Mouse (Mus musculus): ENCODE results near the gene Smarcd1.

Smarcd1 gene

DNA sequence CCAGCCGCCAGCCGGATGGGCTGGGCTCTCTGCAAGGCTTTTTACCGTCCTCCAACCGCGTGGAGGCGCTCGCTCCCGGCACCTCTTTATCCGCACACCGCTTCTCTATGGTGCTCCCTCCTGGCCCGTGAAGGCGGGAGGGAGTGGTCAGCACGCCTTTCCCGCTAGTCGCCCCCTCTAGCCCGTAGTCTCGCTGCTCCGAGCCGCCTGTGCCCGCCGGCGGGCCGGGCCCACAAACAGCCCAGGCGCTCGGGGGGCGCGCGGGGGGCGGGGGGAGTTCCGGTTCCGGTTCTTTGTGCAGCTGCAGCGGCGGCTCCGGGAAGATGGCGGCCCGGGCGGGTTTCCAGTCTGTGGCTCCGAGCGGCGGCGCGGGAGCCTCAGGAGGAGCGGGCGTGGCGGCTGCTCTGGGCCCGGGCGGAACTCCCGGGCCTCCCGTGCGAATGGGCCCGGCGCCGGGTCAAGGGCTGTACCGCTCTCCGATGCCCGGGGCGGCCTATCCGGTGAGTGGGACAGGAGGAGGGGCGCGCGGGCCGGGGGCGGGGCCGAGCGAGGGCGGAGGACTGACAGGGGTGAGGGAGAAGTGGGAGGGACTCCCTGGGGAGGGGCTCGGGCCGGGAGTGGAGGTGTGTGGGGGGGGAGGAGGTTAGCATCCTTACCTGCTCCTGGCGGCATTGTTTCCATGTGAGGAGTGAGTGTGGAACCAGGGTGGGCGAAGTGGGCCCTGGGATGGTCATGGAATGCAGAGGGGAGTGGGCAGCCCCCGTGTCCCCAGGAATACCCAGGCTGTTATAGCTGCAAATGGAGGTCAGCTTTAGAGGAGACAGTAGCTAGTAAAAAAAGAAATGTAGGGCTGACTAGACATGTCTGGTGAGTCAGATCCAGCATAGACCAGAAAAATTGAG is at the start of gene Smarcd1:
Gene Smarcd1, plus strand, starts transcription at position 131 of the 902 bp plus-strand sequence.
- DNase-seq (ENCODE audit: low spot score in 2 of 2) = peak; percentile 87 to 93

DNA sequence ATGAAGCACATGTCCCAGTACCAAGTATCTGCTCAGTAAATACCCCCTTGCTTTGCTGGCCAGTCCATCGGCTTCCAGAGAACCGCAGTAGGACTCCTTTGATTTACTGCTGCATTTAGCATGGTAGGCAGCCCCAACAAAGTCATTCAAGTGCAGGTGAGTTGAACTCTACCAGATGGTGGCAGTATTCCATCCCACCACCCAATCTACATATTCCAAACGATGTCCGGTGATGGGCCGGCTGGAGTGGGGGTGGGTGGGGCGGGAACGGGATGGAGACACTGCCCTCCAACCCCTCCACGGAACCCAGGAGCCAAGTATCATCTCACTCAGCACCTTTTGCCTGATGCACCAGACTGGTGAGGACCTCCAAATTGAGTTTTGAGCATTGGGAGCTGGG is 48.6 kb upstream of the Smarcd1 start:
- DNase-seq (ENCODE audit: low spot score in 2 of 2) = no peak

GRCm38 (mm10) chr15:99653876-99654275 is 48.1 kb upstream of the Smarcd1 start:
- no peak for DNase-seq (ENCODE audit: low spot score in 2 of 2)

- no peak for DNase-seq (ENCODE audit: low spot score in 2 of 2)
Measured at GRCm38 (mm10) chr15:99655956-99656355, 46.0 kb upstream of the Smarcd1 start.

DNA sequence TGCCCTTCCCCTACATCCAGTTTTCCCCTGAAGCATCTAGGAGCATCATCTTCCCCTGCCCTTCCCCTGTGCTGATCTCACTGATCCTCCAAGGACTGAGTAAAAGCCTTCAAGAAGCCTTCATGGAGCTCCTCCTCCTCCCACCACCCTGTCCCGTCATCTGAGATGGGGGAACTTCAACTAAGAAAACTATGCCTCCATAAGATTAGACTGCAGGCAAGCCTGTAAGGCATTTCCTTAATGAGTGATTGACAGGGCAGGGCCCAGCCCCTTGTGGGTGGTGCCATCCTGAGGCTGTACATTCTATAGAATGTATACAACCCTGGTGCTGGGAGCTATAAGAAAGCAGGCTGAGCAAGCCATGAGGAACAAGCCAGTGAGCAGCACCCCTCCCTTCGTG is 43.5 kb upstream of the Smarcd1 start:
- DNase-seq (ENCODE audit: low spot score in 2 of 2) = no peak

DNA sequence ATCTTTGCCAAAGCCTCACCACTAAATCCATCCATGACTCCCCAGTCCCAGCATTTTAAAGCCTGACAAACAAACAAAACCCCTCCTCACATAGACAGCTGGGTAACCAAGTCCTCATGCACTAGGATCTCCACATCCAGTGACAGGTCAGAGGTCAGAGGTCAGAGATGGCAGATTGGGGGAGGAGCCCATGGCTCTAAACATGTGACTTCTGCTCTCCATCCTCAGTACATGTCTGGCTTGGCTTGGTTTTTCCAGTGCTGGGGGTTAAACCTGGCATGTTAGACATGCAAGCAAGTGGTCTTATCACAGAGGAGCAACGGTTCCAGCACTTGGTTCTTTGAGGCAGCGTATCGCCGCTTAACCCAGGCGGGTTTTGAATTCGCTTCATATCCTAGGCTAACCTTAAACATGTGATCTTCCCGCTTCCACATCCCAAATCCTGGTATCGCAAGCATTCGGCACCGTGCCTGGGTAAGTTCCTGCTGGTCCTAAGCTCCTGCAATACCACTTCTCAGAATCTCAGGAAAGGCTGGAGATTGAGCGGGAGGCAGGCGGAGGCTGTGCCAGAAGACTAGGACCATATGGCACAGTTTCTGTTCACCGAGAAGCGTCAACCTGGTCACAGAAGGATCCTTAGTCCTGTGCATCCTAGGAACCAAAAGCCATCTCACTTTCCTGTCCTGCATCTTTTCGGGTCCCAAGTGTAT is 40.7 kb upstream of the Smarcd1 start:
- no peak for DNase-seq (ENCODE audit: low spot score in 2 of 2)

GRCm38 (mm10) chr15:99662371-99662770 is 39.6 kb upstream of the Smarcd1 start:
- no peak for DNase-seq (ENCODE audit: low spot score in 2 of 2)

DNA sequence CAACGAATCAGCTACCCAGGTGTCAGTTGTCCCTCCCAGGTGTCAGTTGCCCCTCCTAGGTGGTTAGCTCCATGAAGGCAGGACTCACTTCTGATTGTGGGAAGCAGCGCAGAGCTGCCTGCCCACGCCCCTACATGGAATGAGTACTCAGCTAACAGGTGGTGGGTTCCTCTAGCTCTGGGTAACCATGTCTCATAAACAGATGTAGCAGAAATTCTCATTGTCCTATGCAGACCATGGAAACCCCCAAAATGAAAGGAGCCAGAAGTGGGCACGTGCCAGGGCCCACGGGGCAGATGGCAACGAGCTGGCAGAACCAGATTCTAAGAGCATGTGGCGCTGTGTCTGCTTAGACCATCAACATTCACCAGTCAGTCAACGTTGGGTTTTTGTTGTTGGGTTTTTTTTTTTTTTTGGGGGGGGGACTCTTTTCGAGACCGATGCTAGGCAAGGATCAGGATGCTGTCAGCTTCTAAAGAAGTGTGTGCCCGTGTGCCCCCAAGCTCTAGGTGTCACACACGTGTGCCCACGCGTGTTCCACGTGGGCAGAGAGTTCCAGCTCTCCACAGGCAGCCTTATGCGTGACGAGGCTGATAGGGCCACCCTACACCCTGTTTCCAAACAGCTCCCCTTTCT is 37.8 kb upstream of the Smarcd1 start:
- no peak for DNase-seq (ENCODE audit: low spot score in 2 of 2)

GRCm38 (mm10) chr15:99664600-99665451 is 37.1 kb upstream of the Smarcd1 start:
- DNase-seq (ENCODE audit: low spot score in 2 of 2) = peak; percentile 54 to 56

DNA sequence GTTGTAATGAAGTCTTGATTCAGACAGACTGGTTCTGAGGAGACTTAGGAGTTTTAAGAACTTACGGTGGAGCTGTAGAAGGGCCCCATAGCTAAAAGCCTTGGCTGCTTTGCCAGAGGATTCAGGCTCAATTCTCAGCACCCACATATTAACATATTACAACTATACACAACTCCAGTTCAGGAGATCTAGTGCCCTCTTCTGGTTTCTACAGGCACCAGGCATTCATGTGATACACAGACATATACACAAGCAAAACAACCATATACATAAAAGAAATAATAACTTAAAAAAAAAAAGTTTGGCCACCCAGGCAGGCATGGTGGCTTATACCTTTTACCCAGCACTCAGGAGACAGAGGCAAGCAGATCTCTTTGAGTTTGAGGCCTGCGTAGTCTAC is 34.4 kb upstream of the Smarcd1 start:
- DNase-seq (ENCODE audit: low spot score in 2 of 2) = no peak

GRCm38 (mm10) chr15:99668881-99669280 is 33.0 kb upstream of the Smarcd1 start:
- peak; percentile 43 to 63 for DNase-seq (ENCODE audit: low spot score in 2 of 2)

- DNase-seq (ENCODE audit: low spot score in 2 of 2) = no peak
Measured at GRCm38 (mm10) chr15:99669392-99669791, 32.5 kb upstream of the Smarcd1 start.

DNA sequence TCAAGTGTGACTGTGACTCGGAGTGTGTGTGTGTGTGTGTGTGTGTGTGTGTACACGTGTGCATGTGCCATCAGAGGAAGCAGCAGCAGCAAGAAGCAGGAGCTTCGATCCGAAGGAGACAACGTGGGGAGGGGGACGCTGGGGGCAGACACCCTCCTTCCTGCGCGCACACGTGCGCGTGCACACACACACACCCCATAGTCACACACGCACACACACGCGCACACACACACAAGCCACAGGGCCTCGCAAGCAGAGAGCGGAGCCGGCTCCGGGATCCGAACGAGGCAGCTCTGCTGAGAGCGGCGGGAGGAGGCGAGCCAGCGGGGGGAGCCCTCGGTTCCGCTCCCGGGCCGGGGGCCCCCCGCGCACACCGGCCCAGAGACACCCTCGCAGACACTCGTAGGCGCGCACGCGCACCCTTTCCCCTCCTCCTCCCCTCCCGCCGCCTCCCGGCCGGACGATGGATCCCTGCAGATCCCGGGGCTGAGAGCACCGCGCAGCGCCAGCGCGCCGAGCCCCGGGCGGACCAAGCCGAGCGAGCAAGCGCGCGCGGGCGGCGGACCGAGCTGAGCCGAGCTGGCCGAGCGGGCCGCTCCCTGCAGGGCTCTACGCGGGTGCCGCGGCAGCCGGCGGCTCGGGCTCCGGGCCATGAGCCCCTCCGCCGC is 31.6 kb upstream of the Smarcd1 start, which contains the start of gene Asic1:
Gene Asic1, plus strand, starts transcription at position 215 of the 668 bp plus-strand sequence.
- peak; percentile 38 to 39 for DNase-seq (ENCODE audit: low spot score in 2 of 2)

DNA sequence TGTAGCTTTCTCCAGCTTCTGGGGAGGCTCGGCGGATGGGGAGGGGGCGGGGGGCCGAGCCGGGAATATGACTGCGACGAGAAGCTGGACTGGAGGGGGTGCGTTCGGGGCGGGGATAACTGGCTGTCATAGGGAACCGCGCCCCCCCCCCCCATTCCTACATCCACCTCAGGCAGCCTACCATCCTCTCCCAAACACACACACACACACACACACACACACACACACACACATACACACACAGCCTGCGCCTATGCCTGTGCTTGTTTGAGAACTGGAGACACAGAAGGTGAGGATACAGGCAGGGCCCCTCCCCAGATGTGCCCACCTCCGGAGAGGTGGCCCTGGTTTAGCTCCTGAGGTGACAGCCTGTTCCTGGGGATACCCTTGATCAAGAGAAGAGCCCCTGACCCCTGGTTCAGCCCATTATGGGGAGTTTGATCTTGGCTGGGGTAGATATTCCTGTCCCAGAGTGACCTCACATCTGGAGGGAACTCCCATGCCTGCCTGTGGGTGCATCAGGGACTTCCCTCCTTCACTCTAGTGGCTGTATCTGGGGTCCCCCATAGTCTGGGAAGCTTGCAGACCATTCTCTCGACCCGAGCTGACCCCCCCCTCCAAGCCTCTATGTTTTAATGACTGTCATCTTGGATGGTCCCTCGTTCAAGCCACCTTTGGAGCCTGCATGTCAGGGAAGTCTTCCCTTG is 30.8 kb upstream of the Smarcd1 start:
- DNase-seq (ENCODE audit: low spot score in 2 of 2) = no peak

- no peak for DNase-seq (ENCODE audit: low spot score in 2 of 2)
Measured at GRCm38 (mm10) chr15:99671783-99672182, 30.1 kb upstream of the Smarcd1 start.

DNA sequence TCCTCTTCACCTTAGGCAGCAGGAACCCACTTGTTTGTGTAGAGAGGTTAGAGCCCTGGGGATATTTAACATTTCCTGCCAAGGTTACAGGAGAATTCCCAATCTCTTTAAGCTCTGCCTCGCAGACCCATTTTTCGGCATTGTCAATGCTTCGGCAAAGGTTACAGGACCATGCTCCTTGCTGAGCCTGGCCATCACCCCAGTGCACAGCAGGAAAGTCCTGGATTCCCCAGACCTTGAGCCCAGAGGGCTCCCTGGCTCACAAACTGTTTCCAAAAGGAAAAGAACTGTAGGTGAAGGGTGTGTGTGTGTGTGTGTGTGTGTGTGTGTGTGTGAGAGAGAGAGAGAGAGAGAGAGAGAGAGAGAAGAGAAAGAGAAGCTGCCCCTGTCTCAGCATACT is 27.1 kb upstream of the Smarcd1 start:
- DNase-seq (ENCODE audit: low spot score in 2 of 2) = no peak

DNA sequence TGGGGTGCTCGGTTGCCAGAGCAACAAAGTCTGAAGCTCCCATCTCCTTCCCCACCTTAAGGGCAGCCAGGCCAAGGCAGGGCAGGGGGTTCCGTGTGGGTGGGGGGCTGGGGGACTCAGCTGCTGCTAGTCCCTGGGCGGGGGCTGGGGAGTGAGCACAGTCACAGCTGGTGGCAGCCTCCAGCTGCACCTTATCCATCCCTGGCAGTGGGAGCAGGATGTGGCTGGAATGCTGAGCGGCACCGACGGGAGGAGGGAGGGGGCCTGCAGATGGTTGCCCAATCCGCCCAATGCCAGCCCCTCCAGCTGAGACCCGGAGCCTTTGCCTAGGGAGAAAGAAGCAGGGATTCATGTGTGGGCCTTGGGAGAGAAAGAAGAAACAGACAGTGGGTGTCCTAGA is 24.8 kb upstream of the Smarcd1 start:
- DNase-seq (ENCODE audit: low spot score in 2 of 2) = no peak

DNA sequence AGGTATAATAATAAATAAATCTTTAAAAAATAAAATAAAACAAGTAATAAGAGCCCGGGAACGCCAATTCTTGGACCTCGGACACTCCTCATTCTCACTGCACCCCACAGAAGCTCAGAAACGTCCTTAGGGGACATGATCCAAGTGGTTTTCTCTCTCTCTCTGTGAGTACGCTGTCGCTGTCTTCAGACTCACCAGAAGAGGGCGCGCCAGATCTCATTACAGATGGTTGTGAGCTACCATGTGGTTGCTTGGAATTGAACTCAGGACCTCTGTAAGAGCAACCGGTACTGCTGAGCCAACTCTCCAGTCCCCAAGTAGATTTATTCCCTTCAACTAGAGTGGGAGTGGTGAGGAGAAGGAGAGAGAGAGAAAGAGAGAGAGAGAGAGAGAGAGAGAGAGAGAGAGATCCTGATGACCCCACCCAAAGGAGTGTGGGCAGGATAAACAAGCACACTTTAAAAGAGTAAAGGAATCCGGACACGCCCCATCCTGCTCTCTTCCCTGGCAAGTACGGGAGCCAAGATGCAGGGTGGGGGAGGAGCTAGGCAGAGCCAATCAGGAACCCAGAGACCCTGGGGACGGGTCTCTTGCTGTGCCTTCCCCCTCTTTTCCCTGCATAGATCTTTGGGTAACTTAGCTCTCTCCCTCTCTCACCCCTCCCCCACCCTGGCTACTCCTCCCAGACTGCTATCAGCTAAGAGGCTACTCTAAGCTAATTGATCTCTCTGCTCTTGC is 23.7 kb upstream of the Smarcd1 start:
- no peak for DNase-seq (ENCODE audit: low spot score in 2 of 2)

DNA sequence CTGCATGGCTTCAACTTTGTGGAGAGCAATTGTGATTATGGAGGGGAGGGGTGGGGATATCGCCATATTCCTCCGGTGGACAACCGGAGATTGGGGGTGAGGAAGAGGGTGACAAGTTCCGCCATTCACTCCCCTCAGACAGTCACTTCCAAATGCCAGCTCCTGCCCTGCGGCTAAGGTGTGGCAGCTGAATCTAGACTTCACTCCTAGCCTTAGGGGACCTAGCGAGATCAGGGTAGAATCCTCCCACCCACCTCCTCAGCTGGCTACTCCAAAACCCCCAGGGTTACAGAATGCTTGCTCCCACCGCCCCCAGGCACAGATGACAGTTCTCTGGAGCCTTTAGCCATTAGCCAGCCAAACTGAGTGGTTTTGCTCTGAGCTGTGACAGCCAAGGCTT is 22.9 kb upstream of the Smarcd1 start:
- DNase-seq (ENCODE audit: low spot score in 2 of 2) = no peak

DNA sequence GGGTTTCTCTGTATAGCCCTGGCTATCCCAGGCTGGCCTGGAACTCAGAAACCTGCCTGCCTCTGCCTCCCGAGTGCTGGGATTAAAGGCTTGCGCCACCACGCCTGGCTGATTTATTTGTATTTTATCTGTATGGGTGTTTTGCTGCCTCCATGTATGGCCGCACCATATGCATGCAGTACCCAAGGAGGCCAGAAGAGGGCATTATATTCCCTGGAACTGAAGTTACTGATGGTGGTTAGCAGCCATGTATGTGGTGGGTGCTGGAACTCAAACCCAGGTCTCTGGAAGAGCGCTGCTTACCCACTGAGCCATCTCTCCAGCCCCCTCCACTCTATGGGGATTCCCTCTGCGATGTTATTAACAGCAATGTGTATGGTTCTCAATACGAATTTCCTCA is 19.0 kb upstream of the Smarcd1 start:
- no peak for DNase-seq (ENCODE audit: low spot score in 2 of 2)
